Mouse (Mus musculus) cerebellum, postnatal 36 days (tissue): ENCODE results near the gene Lmtk3.
A peak's percentile ranks its signal among the peaks of the same experiment; 100 is the strongest.

Source experiments
- DNase-seq, 2 experiments: peaks; one replicate each; pipeline ENCODE4 v3.0.0; 2021 to 2022; ENCODE audit warnings: mixed read lengths in 2 of 2

Gene Lmtk3

DNA sequence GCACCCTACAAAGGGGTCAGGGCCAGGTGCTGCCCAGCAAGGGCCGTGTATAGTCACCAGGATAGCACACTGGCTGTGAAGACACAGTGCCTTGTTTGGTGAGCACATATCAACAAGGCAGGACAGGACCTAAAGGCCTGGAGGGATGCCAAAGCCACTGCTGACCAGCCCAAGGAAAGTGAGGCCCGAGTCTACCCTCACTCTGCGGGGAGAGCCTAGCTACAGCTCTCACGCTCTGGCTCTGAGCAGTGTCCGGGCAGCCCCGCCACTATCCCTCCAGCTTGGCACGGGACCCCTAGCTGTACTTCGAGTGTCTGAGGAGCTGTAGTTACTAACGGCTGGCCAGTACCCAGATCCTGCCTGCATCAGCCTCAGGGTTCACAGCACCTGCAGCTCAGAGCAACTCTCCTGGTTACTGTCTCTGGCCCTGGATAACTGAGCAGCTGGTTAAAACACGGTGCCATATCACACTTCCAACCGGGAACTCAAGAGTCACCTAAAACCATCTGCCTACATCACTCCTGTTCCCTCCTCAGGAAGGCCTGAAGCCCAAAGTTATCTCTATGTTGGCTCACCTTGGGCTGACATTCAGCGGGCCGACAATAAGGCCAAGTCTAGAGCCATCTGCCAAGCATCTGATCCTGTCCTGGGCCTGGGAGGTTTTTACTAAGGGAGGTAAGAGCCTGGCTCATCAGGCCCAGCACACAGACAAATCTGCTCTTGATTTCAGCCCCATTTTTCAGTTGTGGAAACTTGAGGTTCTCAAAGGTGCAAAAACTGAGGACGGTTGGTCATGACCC, 25.9 kb downstream of the Lmtk3 start:
- peak in 1 of 2 experiments; percentile 37 for DNase-seq

DNA sequence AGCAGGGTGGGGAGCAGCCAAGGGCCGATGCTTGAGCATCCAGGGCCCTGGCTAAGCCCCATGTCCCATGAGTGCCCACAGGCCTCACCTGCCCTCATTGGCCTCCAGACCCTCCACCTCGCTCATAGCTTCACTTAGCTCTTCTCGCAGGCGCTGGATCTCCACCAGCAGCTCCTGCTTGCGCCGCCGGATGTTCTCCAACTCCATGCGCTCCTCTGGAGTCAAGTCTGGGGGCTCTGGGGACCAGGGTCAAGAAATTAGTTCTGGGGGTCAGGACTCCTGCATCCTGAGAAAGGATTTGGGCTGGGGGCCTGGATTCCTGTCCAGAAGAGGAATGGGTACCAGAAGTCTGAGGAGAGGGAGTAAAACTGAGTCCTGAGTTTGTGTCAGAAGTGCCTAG, 29.4 kb downstream of the Lmtk3 start:
- no peak for DNase-seq

DNA sequence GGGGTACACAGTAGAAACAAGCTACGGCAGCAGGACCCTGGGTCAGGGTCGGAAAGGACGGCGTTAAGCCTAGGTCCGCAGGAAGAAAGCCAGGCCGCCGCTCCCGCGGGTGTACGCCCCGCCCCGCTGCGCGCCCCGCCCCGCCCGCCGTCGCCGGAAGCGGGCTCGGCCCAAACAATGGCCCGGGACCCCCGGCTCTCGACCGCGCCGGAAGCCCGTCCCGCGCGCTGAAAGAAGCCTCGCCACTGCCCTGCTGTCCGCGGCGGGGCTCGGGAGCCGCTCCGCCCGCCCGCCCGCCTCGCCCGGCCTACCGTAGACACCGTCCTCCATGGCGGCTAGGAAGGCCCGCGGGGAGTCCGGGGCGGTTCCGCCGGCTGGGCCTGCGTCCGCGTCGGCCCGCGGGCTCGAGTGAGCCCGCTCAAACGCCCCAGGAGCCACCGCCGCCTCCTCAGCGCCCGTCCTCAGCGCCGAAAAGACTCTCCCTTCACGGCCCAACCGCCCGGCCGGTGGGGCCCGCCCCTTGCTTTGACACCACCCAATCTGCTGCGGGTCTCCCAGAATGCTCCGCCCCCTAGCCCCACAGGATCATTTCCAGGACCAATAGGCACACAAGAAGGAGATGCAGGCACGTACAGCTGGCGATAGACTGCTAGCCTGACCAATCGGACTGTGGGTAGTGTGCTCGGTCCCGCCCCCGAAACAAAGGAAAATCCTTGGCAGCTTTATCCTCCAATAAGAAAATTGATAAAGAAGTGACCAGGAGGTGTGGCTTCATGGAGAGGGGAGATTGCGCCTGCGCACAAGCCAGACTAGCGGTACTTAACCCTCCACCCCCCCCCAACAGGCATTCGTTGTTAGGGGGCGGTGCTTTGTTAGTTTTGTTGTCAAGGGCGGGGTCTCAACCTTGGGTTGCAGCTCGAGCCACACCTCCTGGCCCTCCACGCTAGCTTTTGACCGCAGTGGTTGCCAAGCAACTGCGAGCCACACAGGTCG, 30.5 kb downstream of the Lmtk3 start, which contains the start of gene Cyth2:
Gene Cyth2 (minus strand): TSS at position 795 of the 993 bp plus-strand sequence.
- peak; percentile 99 for DNase-seq

DNA sequence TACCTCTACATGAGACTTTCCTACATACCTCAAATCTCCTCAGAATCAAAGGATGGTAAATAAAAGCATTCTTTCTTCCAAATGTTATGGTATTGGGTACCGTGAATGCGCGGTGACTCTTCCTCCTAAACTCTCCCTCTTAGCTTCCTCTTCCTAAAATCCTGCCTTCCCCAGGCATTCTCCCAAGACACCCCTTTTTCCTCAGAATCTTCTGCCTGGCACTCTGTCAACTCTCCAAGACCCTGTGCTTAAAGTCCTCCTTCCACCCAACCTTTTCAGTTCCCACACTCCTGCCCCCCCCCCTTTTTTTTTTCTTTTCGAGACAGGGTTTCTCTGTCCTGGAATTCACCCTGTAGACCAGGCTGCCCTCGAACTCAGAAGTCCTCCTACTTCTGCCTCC, 31.3 kb downstream of the Lmtk3 start:
- DNase-seq = no peak

DNA sequence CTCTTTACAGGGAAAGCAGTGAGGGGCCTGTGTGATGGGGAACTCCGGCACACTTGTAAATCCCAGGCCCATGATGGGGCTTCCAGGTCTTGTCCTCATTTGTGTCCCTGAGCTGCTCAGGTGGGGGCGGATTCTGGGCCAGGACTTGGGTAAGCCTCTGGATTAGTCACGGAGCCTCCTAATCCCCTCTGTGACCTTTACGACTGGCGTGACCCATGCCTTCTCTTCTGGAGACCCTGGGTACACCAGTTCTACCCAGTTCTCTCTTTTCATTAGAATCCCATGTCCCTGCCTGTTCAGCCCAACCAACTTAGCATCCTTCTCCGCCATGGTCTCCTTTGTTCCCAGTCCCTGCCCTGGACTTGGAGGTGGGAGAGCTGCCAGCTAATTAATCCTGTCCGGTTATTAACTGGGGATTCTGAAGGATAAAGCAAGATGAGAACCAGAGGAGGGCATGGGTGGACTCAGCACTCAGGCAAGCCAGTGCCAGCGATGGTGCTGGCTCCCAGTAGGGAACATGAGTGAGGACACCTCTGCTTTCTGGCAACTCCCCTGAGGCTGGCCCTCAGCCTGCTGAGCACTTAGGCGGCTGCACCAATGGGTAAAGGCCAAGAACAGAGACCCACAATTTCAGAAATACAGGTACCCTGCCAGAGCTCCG, 31.9 kb downstream of the Lmtk3 start:
- no peak for DNase-seq

DNA sequence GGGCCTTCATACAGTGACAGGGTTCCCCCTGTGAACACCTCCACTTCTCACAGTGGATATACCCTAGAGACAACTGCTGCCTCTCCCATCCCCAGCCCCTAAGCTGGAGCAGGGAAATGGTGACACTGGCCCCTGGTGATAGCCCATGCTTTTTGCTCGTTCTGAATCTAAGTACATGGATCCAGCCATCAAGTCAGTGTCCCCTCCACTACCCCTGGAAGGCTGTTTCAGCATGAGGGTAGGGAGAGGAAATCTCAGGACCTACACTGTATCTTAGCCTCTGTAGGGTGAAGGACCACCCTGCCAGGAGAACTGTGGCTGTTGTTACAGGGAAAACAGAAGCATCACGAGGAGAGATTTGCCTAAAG, 32.4 kb downstream of the Lmtk3 start:
- no peak for DNase-seq

DNA sequence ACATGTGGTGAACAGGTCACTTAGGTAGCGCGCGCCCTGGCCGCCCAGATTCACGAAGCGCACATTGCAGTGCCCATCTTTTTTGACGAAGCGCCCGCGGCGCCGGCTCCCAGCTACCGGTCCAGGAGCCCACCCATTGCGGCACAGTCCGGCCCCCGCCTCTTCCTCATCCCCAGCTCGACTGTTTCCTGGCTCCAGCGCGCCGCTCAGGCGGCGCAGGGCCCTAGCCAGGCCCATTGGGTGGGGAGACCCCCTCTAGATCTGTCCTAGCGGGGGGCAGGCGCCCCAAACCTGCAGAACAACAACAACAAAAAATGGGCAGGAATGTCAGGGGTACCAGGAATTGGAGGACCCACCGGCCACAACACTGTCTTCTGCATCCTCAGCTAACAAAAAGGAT, 36.3 kb downstream of the Lmtk3 start:
- DNase-seq = no peak

DNA sequence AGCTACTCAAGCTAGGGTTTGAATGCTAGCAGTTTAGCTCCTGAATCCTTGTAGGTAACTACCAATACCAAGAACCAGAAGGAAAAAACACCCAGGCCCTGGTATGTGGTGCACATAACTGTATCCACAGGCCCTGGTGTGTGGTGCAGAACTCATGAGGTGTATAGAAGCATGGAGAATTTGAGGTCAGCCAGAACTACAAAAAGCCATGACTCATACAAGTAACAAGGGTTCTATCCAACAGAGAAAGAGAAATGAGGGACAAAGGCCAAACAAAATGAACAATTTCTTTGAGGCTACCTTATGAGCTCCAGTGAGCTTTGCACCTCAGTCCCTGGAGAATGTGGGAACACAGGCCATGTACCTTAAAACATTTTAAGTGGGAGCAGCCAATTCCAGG, 37.4 kb downstream of the Lmtk3 start:
- DNase-seq = no peak

DNA sequence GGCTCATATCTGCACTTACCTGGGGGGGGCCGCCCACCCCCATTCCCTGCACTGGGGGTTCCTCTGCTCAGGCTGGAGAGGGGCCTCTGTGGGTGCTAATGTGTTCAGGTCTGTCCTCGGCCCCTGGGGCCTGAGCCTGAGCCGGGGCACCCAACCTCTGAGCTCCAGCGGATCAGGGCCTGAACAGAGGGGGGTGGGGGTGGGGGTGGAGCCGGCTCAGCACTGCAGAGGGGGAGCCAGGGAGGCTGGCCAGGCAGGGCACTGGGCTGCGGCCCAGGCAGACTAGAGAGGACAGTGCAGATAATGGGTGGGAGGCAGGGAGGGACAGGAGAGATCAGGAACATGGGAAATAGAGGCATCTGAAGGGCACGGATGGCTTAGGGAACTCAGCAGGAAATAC, 41.1 kb downstream of the Lmtk3 start, which contains the start of gene Kcnj14:
Gene Kcnj14 (minus strand): TSS at position 185 of the 400 bp plus-strand sequence.
- DNase-seq = no peak

DNA sequence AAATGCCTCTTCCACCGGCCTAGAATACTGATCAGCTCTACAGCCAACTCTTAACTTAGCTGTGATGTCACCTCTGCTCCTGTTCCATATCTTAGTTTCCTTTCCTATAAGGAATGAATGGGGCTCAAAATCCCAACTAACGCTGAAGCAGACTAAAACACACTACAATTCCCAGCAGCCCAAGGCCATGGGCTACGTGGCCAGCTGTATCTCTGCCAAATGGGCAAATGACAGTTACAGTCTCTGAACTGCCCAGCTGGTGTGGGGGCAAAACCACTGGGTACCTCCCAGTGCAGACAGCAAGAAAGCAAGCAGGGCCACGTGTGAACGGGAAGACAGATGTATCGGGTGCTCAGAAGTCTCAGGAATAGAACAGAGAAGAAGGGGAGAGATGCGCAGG, 43.1 kb downstream of the Lmtk3 start:
- DNase-seq = no peak

DNA sequence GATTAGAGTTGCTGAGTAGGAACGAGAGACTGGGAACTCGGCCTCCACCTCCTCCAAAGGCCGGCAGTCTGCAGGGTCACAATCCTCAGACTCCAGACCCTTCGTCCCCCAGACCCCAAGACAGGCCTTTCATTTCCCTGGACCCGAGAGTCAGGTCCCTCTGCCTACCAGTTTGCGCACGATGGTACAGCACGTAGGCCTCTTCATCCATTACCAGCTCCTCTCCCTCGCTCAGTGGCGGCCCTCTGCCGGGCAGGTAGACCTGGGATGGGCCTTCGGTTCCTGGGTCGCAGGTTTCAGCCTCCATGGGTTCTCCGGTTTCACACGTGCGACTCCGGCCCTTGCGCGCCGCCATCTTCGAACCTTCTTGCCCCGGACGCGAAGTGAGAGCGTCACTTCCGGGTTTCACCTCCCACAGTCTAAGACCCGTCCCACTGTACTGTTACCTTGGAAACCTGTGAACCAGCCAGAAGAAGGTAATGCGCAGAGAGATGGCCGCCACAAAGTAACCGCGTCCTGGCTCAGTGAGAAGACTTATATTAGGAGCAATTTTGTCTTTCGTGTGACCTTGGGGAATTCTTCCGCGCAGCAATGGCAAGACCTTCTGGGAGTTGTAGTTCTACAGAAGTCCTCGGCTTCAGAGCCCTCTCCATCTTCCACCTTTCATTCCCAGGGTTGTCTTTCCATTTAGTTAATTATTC, 47.0 kb downstream of the Lmtk3 start, which contains the start of gene Grwd1:
Gene Grwd1 (minus strand): TSS at position 518 of the 701 bp plus-strand sequence.
- peak; percentile 79 to 86 for DNase-seq

DNA sequence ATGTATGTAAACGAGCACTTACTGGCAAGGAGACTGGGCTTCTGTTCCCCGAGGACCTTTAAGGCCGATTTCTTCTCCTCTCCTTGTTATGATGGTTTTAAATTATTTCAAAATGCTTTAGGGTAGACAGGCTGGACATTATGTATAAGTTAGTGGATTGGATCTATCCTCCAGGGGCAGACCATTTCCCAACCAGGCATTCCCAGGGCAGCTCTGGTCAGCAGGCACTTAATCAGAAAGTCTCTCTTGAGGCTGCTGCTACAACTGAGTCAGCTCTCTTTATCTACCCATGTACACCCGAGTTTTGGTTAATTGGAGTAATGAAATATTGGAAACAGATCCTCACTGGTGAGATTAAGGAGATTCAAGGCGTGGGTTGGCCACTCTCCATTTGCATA, 47.6 kb downstream of the Lmtk3 start:
- DNase-seq = no peak

DNA sequence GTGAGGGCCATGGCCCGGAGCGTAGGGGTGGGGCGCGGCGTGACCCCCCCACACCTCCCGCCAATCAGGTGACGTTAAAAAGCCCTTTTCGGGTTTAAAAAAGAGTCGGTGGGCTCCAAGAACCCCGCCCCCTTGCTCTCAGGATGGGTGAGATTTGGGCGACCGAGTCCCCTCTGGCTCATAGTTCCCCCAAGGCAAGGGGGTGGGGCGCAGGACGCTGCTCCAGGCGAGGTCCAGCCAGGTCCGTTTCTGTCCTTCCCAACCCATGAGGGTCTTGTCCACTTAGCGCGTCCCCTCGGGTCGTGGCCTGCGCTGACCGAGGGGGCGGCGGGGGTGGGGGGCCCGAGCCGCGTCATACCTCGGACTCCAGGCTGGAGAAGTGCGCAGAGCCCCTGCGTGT, 48.9 kb downstream of the Lmtk3 start:
- no peak for DNase-seq

DNA sequence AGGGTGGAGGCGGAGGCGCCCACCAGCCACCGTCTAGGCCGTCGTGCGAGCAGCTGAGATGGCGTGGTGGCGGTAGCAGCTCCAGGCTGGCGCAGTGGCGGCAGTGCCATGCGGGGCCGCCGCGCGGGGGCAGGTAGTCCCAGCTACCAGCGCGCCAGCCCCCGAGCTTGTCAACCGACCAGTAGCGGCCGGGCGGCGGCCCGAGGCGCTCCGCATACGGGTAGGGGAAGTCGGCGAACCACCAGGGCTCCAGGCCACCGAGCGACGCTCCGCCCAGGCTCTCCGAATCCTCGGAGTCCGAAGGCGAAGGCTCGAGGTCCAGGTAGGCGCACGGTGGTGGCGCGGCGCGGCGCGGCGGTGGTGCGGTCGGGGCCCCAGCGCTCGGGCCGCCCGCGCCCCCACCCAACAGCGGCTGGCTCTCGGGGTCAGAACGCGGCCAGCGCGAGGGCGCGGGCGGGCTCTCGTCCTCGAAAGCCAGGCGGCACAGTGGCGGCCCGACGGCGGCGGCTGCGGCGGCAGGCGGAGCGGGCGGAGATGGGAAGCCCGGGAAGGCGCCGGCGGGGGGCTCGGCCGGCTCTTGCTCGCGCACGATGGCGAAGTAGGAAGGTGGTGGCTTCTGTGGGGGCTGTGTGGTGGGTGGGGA, 49.7 kb downstream of the Lmtk3 start:
- no peak for DNase-seq

DNA sequence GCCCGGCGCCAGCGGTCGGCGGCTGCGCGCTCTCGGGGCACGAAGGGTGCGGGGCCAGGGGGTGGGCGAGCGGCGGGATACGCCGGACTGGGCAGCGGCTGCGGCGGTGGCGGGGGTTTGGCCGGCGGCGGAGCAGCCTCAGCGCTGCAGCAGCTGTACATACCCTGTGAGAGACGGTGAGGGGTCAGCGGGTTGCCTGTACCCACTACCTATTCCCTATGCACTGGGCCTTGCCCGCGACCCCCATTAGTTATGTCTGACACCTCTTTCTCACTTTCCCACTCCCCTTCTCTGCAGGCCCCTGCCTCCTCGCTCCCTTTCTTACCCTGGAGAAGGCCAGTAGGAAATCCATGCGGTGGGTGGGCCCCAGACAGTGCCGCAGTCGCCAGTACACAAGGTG, 50.4 kb downstream of the Lmtk3 start:
- no peak for DNase-seq

DNA sequence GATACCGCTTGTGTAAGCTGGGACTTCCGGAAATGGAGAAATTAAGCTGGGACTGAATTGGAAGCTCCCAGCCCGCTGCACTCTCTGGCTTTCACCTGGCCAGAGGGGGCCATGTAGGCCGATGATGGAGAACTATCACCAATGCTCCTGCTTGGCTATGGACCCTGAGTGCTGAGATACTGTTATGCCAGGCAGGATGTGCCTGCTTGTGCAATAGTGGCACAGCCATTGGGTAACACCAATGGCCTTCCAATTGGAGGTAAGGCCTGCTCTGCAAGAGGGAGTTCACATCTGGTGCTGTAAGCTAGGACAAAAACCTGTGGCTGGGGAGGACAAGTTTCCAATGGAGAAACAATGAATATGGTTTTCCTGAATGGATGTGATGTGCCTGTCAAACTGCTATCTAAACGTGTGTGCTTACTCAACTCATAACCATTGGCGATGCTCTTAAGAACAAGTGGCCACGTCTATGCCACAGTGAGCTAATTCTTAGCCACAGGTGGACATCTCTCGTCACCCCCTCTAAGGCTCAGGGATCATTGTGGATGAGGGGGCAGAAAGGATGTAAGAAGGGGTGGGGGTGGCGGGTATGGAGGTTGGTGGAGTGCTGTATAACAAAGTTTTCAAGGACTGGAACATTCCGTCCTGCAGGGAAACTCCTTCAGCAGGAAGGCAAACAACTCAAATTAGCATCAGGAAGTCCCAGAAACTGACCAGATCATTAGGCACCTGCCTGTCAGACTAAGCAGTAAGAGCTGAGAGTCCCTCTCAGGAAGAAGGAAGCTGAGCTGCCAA, 59.6 kb downstream of the Lmtk3 start:
- no peak for DNase-seq

DNA sequence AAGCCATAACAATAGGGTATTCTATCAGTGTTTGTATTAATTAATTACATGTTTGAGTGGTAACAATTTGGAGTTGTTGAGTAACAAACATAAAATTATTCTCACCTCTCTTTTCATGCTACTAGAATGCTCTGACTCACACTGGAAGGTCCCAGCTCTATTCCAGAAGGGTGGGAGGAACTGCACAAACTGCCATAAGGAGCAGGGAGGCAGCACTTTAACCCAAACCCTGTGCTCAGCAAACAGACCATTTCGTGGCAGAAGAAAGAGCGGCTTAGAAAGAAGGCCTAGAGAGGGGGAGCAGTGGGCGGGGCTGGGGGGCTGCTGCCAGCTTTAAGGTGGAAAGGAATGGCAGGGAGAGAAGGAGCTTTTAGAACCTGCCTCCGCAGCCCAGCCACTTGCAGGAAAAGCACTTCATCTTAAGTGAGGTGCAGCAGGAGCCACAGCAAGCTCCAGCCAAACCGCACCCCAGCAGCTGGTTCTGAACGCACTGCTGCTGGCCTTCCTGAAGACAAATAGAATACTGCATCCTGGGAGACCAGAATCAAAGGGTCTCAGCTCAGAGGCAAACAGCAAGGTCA, 65.0 kb downstream of the Lmtk3 start:
- DNase-seq = no peak

DNA sequence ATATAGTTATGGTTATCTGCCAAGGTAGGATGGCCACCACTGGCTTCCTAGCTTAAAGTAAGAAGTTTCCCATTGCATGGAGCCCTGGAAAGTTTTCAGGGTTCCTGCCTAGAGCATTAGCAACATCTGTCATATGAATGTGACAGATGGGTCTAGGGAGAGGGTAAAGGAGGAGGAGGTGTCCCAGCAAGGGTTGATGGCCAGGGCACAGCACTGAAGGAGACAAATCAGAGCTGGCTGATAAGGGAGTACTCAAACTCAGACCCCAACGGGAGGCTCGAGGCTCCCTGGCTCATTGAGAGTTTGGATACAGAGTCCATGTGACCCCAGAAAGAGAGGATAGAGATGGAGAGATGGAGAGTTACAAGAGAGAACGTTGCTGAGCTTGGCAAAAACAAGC, 67.1 kb downstream of the Lmtk3 start:
- no peak for DNase-seq

DNA sequence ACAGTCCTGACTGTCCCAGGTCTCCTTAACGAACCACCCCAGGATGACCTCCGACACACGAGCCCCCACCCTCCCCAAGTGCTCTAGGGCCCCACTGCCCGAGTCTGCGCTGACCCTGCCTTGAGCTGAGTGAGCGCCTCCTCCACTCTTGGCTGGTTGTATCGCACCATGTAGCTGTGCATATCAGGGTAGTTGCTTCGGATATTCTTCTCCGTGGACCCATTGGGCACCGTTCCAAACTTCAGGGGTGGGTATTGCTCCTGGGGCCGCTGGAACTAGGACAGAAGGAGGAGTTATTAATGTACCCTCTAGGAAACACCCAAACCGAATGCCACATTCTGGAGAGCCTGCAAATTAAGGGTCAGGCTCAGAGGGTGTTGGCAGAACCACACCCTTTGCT, 69.6 kb downstream of the Lmtk3 start:
- DNase-seq = no peak
